Mouse (Mus musculus) heart, postnatal 0 days (tissue): ENCODE measurements at regions not wholly inside any gene's neighbourhood (a gene's known extent, or its start where the extent isn't known, plus 50 kb on each side); places are given as distances from the start of the nearest gene placed in this dataset.

Experiments used
- CTCF ChIP-seq: IDR thresholded peaks from 2 replicates; pipeline ENCODE4 v1.5.1; 2016; ENCODE audit warnings: antibody characterized with exemption, control low read depth, low read depth
- EP300 ChIP-seq: IDR thresholded peaks from 2 replicates; pipeline ENCODE4 v1.6.1; 2016; ENCODE audit warnings: antibody characterized with exemption, low read depth

DNA sequence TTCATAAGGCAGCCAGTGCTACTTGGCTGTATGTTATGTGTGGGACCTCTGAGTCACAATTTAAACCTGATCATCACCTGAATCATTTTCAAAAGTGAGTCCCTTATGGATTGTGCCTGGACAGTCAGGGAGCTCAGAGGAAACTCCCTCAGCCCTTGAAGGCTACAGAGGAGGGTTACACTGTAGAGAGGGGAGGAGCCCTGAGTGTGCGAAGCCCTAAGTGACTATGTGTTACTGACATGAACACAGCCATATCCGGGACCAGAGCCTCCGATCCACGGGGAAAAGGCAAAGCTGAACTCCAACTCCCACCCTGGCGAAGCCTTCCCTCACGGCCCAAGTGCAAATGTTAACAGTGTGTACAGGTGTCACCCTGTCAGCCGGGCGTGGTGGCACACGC is 53.7 kb upstream of the Cd180 start:
- no peak for TF ChIP-seq CTCF
- TF ChIP-seq EP300, result no peak
